Mouse (Mus musculus) thymus, postnatal 0 days (tissue): Measurements from ENCODE around the gene Muc13. TPM values are rescaled to one million over a fixed set of nuclear protein-coding genes. Genes with fewer than 3 reads are reported as not detected.

ENCODE experiments used
- DNase-seq: peaks from one replicate; pipeline ENCODE4 v3.0.0-alpha.2; 2015; ENCODE audit warnings: low spot score
- polyA plus RNA-seq: library from polyadenylated mRNA; unstranded; fragments of >200 nt; fragmentation: Nextera tagmentation; extraction: Ambion mirVana; gene quantifications from 2 replicates; pipeline ENCODE4 v1.2.1, GENCODE M21; 2015

The Muc13 gene
- polyA plus RNA-seq, 1 experiment from 2014 or later, result 0.69 TPM

DNA sequence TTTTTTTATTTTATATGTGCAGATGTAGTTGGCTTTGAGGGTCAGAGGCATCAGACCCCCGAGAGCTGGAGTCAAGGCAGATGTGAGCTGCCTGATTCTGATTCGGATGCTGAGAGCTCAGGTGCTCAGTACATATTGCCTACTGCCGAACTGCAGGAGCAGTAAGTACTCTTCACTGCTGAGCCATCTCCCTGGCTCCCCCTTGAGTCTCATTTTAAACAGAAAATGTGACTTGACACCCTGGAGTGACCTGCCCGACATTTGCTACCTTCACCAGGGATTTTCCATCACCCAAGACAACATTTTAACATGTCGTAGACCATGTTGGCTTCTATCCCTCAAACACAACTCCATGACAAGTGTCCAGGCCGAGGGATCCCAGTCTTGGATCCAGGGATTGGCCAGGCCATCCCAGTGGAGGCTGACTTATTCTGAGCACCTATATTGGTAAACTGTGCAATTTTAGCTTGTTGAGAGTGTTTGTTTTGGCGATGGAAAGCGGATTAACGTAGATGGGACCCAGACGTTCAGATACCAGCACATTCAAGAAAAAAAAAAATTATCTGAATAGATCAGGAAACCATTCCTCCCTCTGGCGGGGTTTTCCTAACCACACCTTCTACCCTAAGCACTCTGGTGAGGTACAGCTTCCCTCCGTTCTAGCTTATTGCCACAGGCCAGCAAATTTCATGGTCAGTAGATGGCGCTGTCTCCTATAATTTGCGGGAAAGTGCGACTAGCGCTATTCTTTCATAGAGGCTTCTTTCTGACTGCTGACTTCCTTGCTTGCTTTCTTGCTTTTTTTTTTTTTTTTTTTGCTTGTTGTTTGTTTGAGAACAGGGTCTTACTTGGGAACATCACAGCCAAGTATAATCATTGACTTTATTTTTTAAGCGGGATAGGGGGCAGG is 26.7 kb downstream of the Muc13 start:
- DNase-seq, result peak; percentile 87

DNA sequence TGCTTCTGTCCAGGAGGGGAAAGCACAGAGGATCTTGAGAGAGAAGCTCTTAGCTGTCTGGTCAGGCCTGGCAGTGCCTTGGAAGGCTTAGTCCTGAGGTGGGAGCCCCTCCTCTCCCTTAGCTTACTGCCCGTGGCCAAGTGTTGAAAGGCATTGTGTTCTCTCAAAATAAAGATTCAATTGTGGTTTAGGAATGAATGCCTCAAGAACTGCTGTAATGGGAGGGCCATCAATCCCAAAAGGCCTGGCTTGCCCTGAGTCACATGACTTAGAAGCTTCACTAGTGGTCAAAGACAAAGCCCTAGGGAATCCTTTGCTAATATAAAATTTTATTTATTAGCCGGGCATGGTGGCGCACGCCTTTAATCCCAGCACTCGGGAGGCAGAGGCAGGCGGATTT is 30.8 kb downstream of the Muc13 start:
- no peak for DNase-seq

DNA sequence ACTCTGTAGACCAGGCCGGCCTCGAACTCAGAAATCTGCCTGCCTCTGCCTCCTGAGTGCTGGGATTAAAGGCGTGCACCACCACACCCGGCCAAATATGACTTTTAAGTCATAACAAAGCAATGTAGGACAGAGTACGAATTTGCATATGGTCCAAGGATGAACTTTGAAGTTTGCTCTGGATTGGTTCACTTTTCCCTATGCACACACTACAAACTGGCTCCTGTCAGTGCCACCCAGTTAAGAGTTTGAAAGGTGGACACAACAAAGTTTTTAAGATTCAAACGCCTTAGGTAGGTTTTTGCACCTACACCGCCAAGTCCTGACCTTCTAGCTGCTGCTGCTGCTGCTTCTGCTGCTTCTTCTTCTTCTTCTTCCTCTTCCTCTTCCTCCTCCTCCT is 34.7 kb downstream of the Muc13 start:
- DNase-seq, result no peak

DNA sequence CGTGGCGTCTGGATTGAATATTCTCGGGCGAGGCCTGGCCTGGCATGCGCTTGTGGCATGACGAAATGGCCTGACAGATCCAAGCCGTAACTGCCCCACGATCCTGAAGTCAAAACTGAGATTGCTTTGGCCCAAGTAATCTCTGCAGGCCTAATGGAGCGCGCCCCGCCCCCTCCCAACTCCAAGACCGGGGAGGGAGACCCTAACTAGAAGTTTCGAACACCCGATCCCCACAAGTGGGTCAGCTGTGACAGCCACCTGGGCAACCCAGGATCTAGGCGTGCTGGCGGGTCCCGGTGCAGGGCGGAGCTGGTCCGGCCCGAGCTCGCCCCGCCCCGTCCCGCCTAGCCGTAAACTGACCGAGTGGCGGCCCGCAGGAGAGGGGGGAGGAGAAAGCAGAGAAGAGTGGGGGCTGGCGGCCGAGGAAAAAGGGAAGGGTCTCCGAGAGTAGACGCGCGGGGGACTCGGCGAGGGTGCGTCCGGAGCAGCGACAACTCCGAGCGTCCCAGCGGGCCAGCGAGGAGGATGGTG is 35.5 kb downstream of the Muc13 start, which contains the start of gene Itgb5:
TSS of gene Itgb5 (plus strand) at position 365 of the 531 bp plus-strand sequence.
- no peak for DNase-seq

DNA sequence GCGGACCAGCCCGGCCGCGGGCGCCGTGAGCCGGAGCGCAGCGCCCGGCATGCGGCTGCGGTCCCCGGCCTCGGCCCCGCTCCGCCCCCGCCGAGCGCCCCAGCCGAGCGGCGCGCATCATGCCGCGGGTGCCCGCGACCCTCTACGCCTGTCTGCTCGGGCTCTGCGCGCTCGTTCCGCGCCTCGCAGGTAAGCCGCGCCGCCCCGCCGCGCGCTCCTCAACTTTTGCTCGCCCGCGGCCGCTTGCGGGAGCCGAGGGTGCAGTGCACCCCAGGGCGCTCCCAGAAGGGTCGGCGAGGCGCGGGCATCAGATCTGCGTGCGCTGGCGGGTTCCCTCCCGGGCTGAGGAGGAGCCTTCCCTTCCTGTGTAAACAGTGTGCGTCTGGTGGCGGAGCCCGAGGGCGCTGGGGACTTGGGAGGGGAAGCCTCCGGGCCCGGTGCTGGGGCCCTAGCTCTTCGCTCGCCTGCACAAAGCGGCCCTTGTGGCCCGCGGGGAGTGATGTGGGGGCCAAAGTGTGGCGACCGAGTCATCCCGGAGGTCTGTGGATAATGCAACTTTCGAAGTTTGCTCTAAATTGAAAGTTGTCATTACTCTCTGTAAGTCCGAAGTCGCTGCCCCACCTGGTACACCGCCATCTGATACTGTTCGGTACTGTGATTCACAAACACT is 36.1 kb downstream of the Muc13 start:
- DNase-seq, result peak; percentile 51

DNA sequence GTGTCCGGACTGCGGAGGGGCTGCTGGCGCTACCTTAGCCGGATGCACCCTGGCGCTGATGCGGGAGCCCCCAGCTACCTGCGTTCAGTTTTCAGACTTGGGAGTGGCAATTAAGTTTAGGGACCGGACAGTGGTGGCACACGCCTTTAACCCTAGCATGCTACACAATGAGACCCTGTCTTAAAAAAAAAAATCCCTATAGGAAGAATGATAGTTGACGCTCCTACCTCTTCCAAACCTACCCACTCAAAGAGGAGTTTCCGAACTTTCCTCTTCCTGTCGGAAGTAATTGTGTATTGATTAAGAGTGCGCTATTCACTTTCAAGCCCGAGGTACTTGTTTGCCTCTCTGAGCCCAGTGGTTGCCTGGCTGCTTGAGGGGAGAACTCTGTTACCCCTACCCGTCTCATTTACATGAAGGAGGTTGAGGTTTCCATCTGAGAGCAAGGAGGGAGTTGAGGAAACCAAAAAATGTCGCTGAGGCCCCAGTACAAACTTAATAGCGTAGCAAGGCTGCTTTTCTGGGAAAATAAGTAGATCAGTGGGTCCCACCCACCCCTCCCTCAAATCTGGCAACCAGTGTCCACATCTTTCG is 36.8 kb downstream of the Muc13 start:
- DNase-seq, result no peak

GRCm38 (mm10) chr16:33832057-33832456 is 38.2 kb downstream of the Muc13 start:
- no peak for DNase-seq

DNA sequence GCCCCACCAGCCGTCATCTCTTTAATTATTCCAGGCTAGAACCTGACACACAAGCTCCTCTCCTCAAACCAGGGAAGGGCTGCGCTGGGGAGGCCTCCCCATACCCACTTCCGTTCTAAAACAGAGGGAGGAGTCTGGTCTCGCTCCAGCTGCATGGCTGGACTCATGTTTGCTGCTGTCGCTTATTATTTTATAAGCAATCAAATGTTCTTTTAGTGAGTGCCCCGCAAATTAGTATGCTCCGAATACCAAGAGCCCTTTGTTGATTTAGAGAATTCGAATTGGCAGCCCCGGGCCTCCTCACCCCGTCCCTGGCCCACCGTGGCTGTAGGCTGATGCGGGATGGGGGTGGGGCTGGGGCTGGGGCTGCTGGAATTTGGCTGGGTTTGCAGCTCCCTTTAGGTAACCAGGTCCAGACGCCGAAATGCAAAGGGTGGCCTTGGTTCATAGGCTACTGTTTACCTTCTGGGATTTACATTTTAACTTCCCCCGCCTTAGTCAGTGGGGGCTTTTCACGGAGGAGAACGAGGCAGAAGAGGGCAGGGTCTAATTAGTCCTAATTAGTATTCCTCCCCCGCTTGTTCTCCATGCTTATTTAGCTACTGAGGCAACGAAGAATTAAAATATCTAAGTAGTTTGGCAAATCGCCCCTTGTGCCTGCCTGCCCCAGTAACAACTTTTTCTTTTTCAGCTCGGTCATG is 39.0 kb downstream of the Muc13 start:
- peak; percentile 71 for DNase-seq

- DNase-seq, result no peak
Measured at GRCm38 (mm10) chr16:33833429-33833753, 39.6 kb downstream of the Muc13 start.

GRCm38 (mm10) chr16:33833781-33834482 is 40.1 kb downstream of the Muc13 start:
- no peak for DNase-seq

DNA sequence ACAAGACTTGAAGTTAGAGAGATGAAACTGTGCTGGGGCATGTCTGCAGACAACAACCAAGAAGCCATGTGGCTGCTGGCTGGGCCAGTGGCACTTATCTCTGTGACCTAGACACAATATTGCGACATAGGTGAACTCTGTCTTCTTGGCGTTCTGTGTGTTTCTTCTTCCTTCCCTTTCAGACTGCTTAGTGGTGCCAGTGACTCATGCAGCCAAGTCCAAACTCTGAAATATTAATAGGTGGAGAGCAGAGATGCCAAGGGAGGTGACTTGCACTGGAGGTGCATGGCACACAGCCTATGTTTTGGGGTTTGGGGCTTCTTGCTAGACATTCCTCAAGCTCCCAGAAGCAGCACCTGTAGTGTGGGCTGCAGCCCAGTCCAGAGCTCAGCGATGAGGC is 42.8 kb downstream of the Muc13 start:
- DNase-seq, result no peak

GRCm38 (mm10) chr16:33837191-33837590 is 43.4 kb downstream of the Muc13 start:
- no peak for DNase-seq

DNA sequence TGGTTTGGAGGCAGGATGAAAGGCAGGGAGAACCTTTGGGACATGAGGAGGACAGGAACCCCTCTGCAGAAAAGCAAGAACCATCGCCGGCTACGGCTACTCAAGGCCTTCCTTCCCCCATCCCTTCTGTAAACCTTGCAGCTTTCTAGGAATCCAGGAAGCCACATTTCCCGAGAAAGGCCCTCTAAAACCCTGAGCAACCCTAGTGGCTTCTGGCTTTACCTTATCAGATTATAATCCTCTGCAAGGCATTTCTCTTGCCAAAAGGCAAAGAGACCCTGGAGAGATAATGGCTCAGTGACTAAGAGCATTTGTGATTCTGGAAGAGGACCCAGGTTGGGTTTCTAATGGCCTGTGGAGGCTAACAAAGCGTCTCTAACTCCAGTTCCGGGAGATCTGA is 46.8 kb downstream of the Muc13 start:
- no peak for DNase-seq

DNA sequence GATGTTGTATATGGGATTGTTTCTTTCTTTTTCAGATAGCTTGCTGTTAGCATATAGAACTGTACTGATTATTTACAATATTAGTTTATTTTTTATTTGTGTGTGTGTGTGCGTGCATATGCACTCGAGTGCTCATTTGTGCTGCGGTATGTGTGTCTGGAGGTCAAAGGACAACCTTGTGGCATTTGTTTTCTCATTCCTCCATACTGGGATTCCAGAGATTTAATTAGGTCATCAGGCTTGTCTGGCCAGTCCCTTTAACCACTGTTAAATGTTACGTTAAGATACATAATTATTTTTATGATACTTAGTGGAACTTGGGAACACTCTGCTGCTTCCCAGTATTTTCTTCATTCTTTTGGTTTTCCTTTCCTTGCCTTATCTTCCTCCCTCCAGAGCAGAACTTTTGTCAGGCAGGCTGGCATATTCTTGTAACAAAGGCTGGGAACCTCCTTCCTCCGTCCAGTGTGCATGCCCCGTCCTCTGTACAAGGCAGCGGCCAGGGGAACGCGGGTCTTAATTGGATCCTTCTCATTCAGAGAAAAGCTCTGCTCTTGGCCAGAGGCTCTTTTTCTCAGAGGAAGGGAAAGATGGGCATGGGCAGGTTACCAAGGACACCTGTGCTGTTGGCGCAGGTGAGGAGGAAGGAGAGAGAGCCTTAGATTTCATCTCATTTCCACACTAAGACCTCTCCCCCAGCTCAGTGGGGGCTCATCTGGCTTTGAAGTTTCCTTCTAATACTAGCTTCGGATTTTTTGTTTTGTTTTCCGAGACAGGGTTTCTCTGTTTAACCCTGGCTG is 48.4 kb downstream of the Muc13 start:
- DNase-seq, result no peak

GRCm38 (mm10) chr16:33844150-33844611 is 50.3 kb downstream of the Muc13 start:
- no peak for DNase-seq

- no peak for DNase-seq
Measured at GRCm38 (mm10) chr16:33844866-33845265, 51.0 kb downstream of the Muc13 start.

DNA sequence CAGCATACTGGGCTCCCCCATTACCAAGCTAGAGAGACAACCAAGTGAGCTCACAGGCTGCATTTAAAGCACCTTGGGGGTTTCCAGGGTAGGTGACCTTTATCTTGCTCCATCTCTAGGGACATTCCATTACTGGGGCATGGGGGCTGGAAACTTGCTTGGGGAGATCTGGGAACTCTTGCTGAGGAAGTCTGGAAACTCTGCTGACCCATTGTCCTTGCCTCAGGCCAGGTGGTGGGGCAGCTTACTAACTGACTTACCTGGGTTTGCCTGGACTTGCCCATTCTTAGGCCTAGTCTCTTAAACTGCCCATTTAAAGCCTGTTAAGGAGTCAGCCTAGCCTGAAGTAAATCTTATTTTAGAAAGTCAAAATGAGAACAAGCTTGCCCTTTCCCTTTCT is 59.4 kb downstream of the Muc13 start:
- DNase-seq, result no peak

GRCm38 (mm10) chr16:33858766-33859165 is 64.9 kb downstream of the Muc13 start:
- DNase-seq, result no peak

DNA sequence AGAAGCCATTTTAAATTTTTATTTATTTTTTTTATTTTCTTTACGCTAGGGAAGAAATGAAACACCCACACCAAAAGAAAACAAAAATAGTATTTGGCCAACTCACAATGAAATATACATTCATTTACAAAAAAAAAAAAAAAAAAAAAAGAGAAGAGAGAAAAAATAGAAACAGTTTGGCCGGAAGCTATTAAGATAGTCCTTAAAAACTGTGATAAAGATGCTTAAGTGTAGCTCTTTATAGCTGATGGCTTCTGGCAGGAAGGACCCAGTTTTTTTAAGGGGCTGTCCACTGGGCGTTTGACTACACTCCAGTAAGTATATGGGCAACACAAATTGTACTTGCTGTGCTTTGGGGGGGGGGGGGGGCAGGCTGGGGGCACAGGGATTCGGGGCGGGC is 65.5 kb downstream of the Muc13 start:
- DNase-seq, result no peak
